Mouse (Mus musculus): ENCODE measurements around the gene Reck.

GRCm38 (mm10) chr4:43863298-43863697, 12.0 kb upstream of the Reck start:
- TF ChIP-seq MYOD1 (IDR thresholded peaks at IDR 0.05; ENCODE audit: control insufficient read depth in 1 of 3, insufficient read length in 2 of 3, low read depth in 2 of 3) (no peak), TCF12 (IDR thresholded peaks at IDR 0.05; ENCODE audit: insufficient read depth, poor library complexity, severe bottlenecking) (no peak), POLR2A (IDR thresholded peaks at IDR 0.05; ENCODE audit: insufficient read length, low read depth) (no peak), USF1 (IDR thresholded peaks at IDR 0.05; ENCODE audit: low read depth) (no peak), MAX (IDR thresholded peaks at IDR 0.05; ENCODE audit: low read depth) (no peak), MYOG (IDR thresholded peaks at IDR 0.05; ENCODE audit: control insufficient read depth in 1 of 3, insufficient read depth in 1 of 3, insufficient read length in 2 of 3, low read depth in 2 of 3) (no peak), CEBPB (IDR thresholded peaks at IDR 0.05; ENCODE audit: insufficient read depth, poor library complexity, severe bottlenecking) (no peak), SRF (IDR thresholded peaks at IDR 0.05; ENCODE audit: control insufficient read depth, insufficient read length, low read depth) (no peak)
